Mouse (Mus musculus) stomach, postnatal 0 days (tissue): ENCODE data around the gene Fut8. TPM values are rescaled to one million over a fixed set of nuclear protein-coding genes. Genes with fewer than 3 reads are reported as not detected.

Experiments
- ATAC-seq: fragments of 200-750 bp; cut with Nextera tagmentation; 2 replicates; pipeline ENCODE4 v1.8.0; 2017; ENCODE audit not compliant: low FRiP score, low TSS enrichment
- DNase-seq: peaks from one replicate; pipeline ENCODE4 v3.0.0-alpha.2; 2016; ENCODE audit warnings: low spot score
- H3K27ac ChIP-seq: fragments of 300-500 bp; sonication (generic); replicated peaks from 2 replicates; pipeline ENCODE4 v1.5.1; 2014; ENCODE audit warnings: mild to moderate bottlenecking, control low read depth
- H3K27me3 ChIP-seq: fragments of 300-500 bp; sonication (generic); 2 replicates; pipeline ENCODE4 v1.6.1; 2014; ENCODE audit warnings: low read length; ENCODE audit not compliant: control insufficient read depth, insufficient read depth
- H3K36me3 ChIP-seq: fragments of 300-500 bp; sonication (generic); 2 replicates; pipeline ENCODE4 v1.6.1; 2014; ENCODE audit warnings: low read length, mixed read lengths; ENCODE audit not compliant: control insufficient read depth, insufficient read depth
- H3K4me1 ChIP-seq: fragments of 300-500 bp; sonication (generic); replicated peaks from 2 replicates; pipeline ENCODE4 v1.6.1; 2014; ENCODE audit warnings: antibody characterized with exemption; ENCODE audit not compliant: control insufficient read depth, insufficient read depth
- H3K4me2 ChIP-seq: fragments of 300-500 bp; sonication (generic); replicated peaks from 2 replicates; pipeline ENCODE4 v1.6.1; 2014; ENCODE audit warnings: low read depth, mild to moderate bottlenecking, control low read depth, moderate library complexity
- H3K4me3 ChIP-seq: fragments of 300-500 bp; sonication (generic); 2 replicates; pipeline ENCODE4 v1.5.1; 2014; ENCODE audit warnings: low read depth, low read length, control low read depth
- H3K9ac ChIP-seq: fragments of 300-500 bp; sonication (generic); 2 replicates; pipeline ENCODE4 v1.6.1; 2014; ENCODE audit warnings: mild to moderate bottlenecking, low read length, control low read depth, mixed read lengths
- H3K9me3 ChIP-seq: fragments of 300-500 bp; sonication (generic); 2 replicates; pipeline ENCODE4 v1.6.1; 2016; ENCODE audit warnings: low read length; ENCODE audit not compliant: control insufficient read depth
- CTCF ChIP-seq: IDR thresholded peaks from 2 replicates; pipeline ENCODE4 v1.5.1; 2016; ENCODE audit warnings: antibody characterized with exemption, low read depth, mild to moderate bottlenecking, moderate library complexity
- EP300 ChIP-seq: optimal IDR thresholded peaks from 2 replicates; pipeline ENCODE3; 2016; ENCODE audit warnings: antibody characterized with exemption
- WGBS: fragments of 180-500 bp; shearing (Covaris S2); extraction: QIAGEN DNeasy Blood & Tissue Kit; methylation state at CpG from one replicate; pipeline ENCODE4 v1.1.7; 2014; 5-methylcytosine and 5-hydroxymethylcytosine counted together
- polyA plus RNA-seq: library from polyadenylated mRNA; unstranded; fragments of >200 nt; fragmentation: Nextera tagmentation; extraction: Ambion mirVana; gene quantifications from 2 replicates; pipeline ENCODE4 v1.2.1, GENCODE M21; 2015

Fut8 gene
- 28.6 and 29.5 TPM in 2 replicates for polyA plus RNA-seq

DNA sequence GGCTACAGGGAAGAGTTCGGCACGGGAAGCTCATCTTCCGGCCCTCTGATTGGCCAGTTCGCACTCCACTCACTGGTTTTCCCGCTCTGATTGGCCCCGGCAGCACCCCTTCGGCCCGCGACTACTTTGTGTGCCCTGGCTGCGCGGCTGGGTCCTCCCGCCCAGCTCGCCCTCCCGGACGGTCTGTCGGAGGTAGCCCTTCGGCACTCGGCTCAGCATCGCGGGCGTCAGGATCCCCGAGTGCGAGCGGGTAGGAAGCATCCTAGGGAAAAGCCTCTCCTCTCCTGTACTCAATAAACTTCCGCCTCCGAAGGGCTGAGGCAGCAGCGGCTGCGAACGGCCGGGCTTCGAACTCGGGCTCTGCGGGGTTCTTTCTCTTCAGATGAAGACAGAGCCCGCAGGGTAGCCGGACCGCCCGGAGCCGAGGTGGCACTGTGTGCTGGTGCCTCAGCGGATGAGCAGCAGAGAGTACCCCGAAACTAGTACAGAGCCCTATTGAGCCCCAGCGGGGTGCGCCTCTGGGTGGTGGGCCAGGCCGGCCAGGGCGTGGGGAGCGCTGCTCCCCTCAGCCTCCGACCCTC, at the start of gene Fut8:
Gene Fut8 (plus strand): TSS at position 176 of the 581 bp plus-strand sequence.
- under 1% methylated on average over 46 of the region's 46 CpGs for WGBS
- Histone ChIP-seq H3K27me3 (no peaks in the 10 kb centered on the region), H3K4me2 (peak within 1 kb of the TSS; percentile 89), H3K4me1 (no peaks in the 10 kb centered on the region), H3K36me3 (no peaks in the 10 kb centered on the region), H3K27ac (peak within 1 kb of the TSS; percentile 97), H3K4me3 (peak within 1 kb of the TSS; percentile 84), H3K9ac (peak within 1 kb of the TSS; percentile 87), H3K9me3 (no peaks in the 10 kb centered on the region)
- TF ChIP-seq CTCF (no peak), EP300 (peak; percentile 40)
- peak; percentile 88 for ATAC-seq
- peak; percentile 91 for DNase-seq

DNA sequence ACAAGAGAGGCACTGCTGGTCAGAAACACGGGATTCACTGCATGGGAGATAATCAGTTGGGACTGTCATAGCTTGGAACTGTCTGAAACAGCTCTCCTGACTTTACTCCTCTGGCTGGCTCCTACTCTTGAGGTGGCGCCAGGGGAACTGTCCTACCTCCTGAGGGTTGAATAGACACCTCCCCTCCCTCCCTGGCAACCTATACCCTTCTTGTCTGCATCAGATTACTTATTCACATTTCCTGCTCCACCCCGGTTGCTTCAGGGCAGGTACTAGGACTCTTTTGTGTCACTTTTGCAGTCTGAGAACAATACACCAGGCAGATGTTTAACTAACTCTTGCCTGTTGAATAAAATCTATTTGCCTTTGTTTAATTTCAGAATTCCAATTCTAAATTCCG, 48.8 kb upstream of the Fut8 start:
- H3K27ac ChIP-seq, result no peak overlapping the region
- H3K4me1 ChIP-seq, result no peaks in the 10 kb centered on the region
- no peaks in the 10 kb centered on the region for H3K9me3 ChIP-seq
- no peak overlapping the region for H3K4me3 ChIP-seq
- ATAC-seq, result peak; percentile 31; the same call in 1 of the 2 replicates
- 34% methylated on average over 4 of the region's 4 CpGs for WGBS
- no peak overlapping the region for H3K4me2 ChIP-seq
- no peak overlapping the region for H3K9ac ChIP-seq
- no peaks in the 10 kb centered on the region for H3K27me3 ChIP-seq
- no peaks in the 10 kb centered on the region for H3K36me3 ChIP-seq
- TF ChIP-seq EP300 (no peak), CTCF (no peak)
- no peak for DNase-seq

- WGBS, result 73% methylated on average over 3 of the region's 3 CpGs
- H3K9ac ChIP-seq, result no peak overlapping the region
- H3K4me2 ChIP-seq, result no peak overlapping the region
- no peaks in the 10 kb centered on the region for H3K36me3 ChIP-seq
- no peaks in the 10 kb centered on the region for H3K9me3 ChIP-seq
- ATAC-seq (no peak), DNase-seq (no peak)
- H3K4me3 ChIP-seq, result no peak overlapping the region
- no peaks in the 10 kb centered on the region for H3K4me1 ChIP-seq
- H3K27ac ChIP-seq, result no peak overlapping the region
- no peaks in the 10 kb centered on the region for H3K27me3 ChIP-seq
- no peak for TF ChIP-seq EP300
- TF ChIP-seq CTCF, result no peak
Observed at GRCm38 (mm10) chr12:77189933-77190446, 47.9 kb upstream of the Fut8 start.

GRCm38 (mm10) chr12:77191478-77192271, 46.2 kb upstream of the Fut8 start:
- Histone ChIP-seq H3K36me3 (no peaks in the 10 kb centered on the region), H3K27ac (no peak overlapping the region), H3K9ac (no peak overlapping the region), H3K4me1 (no peaks in the 10 kb centered on the region), H3K9me3 (no peaks in the 10 kb centered on the region), H3K4me3 (no peak overlapping the region), H3K27me3 (no peaks in the 10 kb centered on the region), H3K4me2 (no peak overlapping the region)
- DNase-seq (no peak), ATAC-seq (no peak)
- WGBS, result 87% methylated on average over 9 of the region's 9 CpGs
- TF ChIP-seq CTCF (no peak), EP300 (no peak)

DNA sequence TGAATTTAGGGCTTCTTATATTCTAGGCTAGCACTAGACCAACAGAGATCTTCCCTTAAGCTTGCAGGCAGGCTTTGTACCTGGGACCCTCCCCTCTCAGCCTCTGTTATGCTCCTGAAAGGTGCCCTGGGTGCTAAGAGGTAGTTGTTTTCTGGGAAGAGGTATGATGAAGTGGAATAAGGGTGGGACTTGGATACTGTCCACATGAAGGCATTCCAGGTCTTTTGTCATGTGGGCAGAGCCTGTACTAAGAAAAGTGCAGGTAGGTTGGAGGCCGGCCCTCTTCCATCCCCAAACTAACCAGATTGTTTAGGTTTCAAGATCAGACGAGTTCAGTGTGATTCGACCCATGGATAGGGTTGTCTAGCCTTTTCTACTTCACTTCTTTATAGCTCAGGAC, 45.2 kb upstream of the Fut8 start:
- TF ChIP-seq CTCF (no peak), EP300 (no peak)
- DNase-seq, result no peak
- H3K9ac ChIP-seq, result no peak overlapping the region
- no peak for ATAC-seq
- no peaks in the 10 kb centered on the region for H3K4me1 ChIP-seq
- H3K4me2 ChIP-seq, result no peak overlapping the region
- H3K27me3 ChIP-seq, result no peaks in the 10 kb centered on the region
- H3K9me3 ChIP-seq, result no peaks in the 10 kb centered on the region
- WGBS, result 51% methylated on average over 3 of the region's 3 CpGs
- H3K27ac ChIP-seq, result peak overlapping the region; percentile 53
- no peak overlapping the region for H3K4me3 ChIP-seq
- H3K36me3 ChIP-seq, result no peaks in the 10 kb centered on the region
